Mouse (Mus musculus): ENCODE data around the gene Vrk3. TPM values are rescaled to one million over a fixed set of nuclear protein-coding genes. Genes with fewer than 3 reads are reported as not detected.

The Vrk3 gene
- polyA plus RNA-seq, 1 experiment from 2014 or later: 36.8 TPM

GRCm38 (mm10) chr7:44816470-44817021 is 68.3 kb downstream of the Vrk3 start, which contains the start of gene Atf5:
Gene Atf5, minus strand, starts transcription at chr7:44816658.
- peak within 1 kb of the TSS; percentile 97 for H3K9ac ChIP-seq (ENCODE audit: low read length)
- WGBS: under 1% methylated on average over 55 of the region's 57 CpGs
- H3K4me1 ChIP-seq (ENCODE audit: control insufficient read depth, insufficient read depth, low read length): peaks cover 23% of the 10 kb centered on the region
- ATAC-seq (ENCODE audit: insufficient number of reproducible peaks, low FRiP score, low TSS enrichment, low read depth) (peak; percentile 22; the same call in 1 of the 2 replicates), DNase-seq (ENCODE audit: low spot score) (no peak)
- H3K4me3 ChIP-seq (ENCODE audit: low read depth, low read length): peak within 1 kb of the TSS; percentile 81
- peak within 1 kb of the TSS; percentile 90 for H3K4me2 ChIP-seq (ENCODE audit: low read depth, severe bottlenecking)
- peaks cover 5% of the 10 kb centered on the region; the same call in 1 of the 2 replicates for H3K36me3 ChIP-seq (ENCODE audit: control insufficient read depth, insufficient read depth, low read length)
- H3K9me3 ChIP-seq (ENCODE audit: control insufficient read depth, low read length): no peaks in the 10 kb centered on the region
- H3K27me3 ChIP-seq (ENCODE audit: control insufficient read depth, insufficient read depth, low read length): no peaks in the 10 kb centered on the region
- peak within 1 kb of the TSS; percentile 95 for H3K27ac ChIP-seq (replicated peaks; ENCODE audit: low read depth, low read length)

- Histone ChIP-seq H3K4me1 (ENCODE audit: control insufficient read depth, insufficient read depth, low read length) (peaks cover 23% of the 10 kb centered on the region), H3K9me3 (ENCODE audit: control insufficient read depth, low read length) (no peaks in the 10 kb centered on the region), H3K4me3 (ENCODE audit: low read depth, low read length) (peak overlapping the region; percentile 81), H3K27ac (replicated peaks; ENCODE audit: low read depth, low read length) (no peak overlapping the region; the same call in 1 of the 2 replicates), H3K27me3 (ENCODE audit: control insufficient read depth, insufficient read depth, low read length) (no peaks in the 10 kb centered on the region), H3K36me3 (ENCODE audit: control insufficient read depth, insufficient read depth, low read length) (peaks cover 5% of the 10 kb centered on the region; the same call in 1 of the 2 replicates), H3K4me2 (ENCODE audit: low read depth, severe bottlenecking) (peak overlapping the region; percentile 90), H3K9ac (ENCODE audit: low read length) (peak overlapping the region; percentile 97)
- ATAC-seq (ENCODE audit: insufficient number of reproducible peaks, low FRiP score, low TSS enrichment, low read depth): no peak
- 35% methylated on average over 3 of the region's 3 CpGs for WGBS
- no peak for DNase-seq (ENCODE audit: low spot score)
These were observed 69.2 kb downstream of the Vrk3 start for GRCm38 (mm10) chr7:44817441-44817840.

DNA sequence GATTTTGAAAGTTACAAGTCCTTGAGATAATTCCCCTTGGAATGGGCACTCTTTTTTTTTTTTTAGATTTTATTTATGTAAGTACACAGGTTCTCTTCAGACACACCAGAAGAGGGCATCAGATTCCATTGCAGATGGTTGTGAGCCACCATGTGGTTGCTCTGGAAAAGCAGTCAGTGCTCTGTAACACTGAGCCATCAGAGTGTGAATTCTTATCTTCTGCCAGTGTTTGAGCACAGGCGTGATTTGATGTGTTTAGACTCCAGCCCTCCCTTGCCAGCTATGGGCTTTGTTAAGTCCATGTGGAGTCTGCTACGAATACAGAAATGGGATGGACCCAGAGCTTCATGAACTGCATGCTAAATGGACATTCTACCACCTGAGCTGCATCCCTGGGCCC is 70.0 kb downstream of the Vrk3 start:
- no peaks in the 10 kb centered on the region for H3K9me3 ChIP-seq (ENCODE audit: control insufficient read depth, low read length)
- peaks cover 5% of the 10 kb centered on the region; the same call in 1 of the 2 replicates for H3K36me3 ChIP-seq (ENCODE audit: control insufficient read depth, insufficient read depth, low read length)
- H3K4me2 ChIP-seq (ENCODE audit: low read depth, severe bottlenecking): peak overlapping the region; percentile 90
- no peaks in the 10 kb centered on the region for H3K27me3 ChIP-seq (ENCODE audit: control insufficient read depth, insufficient read depth, low read length)
- no peak overlapping the region for H3K9ac ChIP-seq (ENCODE audit: low read length)
- no peak for ATAC-seq (ENCODE audit: insufficient number of reproducible peaks, low FRiP score, low TSS enrichment, low read depth)
- peak; percentile 22 for DNase-seq (ENCODE audit: low spot score)
- H3K4me3 ChIP-seq (ENCODE audit: low read depth, low read length): peak overlapping the region; percentile 16
- no peak overlapping the region for H3K27ac ChIP-seq (replicated peaks; ENCODE audit: low read depth, low read length)
- peaks cover 23% of the 10 kb centered on the region for H3K4me1 ChIP-seq (ENCODE audit: control insufficient read depth, insufficient read depth, low read length)
- 61% methylated on average over 2 of the region's 2 CpGs for WGBS

GRCm38 (mm10) chr7:44818751-44819235 is 70.6 kb downstream of the Vrk3 start:
- H3K27me3 ChIP-seq (ENCODE audit: control insufficient read depth, insufficient read depth, low read length): no peaks in the 10 kb centered on the region
- peak overlapping the region; percentile 48; the same call in 1 of the 2 replicates for H3K9ac ChIP-seq (ENCODE audit: low read length)
- H3K4me1 ChIP-seq (ENCODE audit: control insufficient read depth, insufficient read depth, low read length): peaks cover 23% of the 10 kb centered on the region
- peak overlapping the region; percentile 17; the same call in 1 of the 2 replicates for H3K27ac ChIP-seq (replicated peaks; ENCODE audit: low read depth, low read length)
- WGBS: 59% methylated on average over 6 of the region's 6 CpGs
- peaks cover 5% of the 10 kb centered on the region; the same call in 1 of the 2 replicates for H3K36me3 ChIP-seq (ENCODE audit: control insufficient read depth, insufficient read depth, low read length)
- H3K9me3 ChIP-seq (ENCODE audit: control insufficient read depth, low read length): no peaks in the 10 kb centered on the region
- DNase-seq (ENCODE audit: low spot score) (peak; percentile 22), ATAC-seq (ENCODE audit: insufficient number of reproducible peaks, low FRiP score, low TSS enrichment, low read depth) (no peak)
- peak overlapping the region; percentile 15 for H3K4me3 ChIP-seq (ENCODE audit: low read depth, low read length)
- peak overlapping the region; percentile 90 for H3K4me2 ChIP-seq (ENCODE audit: low read depth, severe bottlenecking)

DNA sequence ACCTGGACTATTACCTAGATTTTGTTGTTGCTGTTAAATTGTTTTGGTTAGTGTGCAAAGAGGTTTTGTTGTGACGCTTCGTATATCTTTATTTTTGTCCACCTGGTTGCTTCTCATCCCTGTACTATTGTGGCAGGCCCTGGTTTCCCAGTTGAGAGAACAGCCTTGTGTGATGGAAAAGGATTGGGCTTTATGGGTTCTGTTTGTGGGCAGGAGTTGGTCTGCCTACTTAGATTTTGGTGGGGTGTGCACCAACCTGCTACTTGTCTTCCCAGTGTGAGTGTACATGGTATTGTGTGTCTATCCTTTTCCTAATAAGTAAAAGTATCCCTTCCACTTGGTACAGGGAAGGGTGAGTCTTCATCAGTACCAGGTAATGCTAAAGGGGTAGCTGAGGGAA is 71.2 kb downstream of the Vrk3 start:
- ATAC-seq (ENCODE audit: insufficient number of reproducible peaks, low FRiP score, low TSS enrichment, low read depth) (no peak), DNase-seq (ENCODE audit: low spot score) (no peak)
- Histone ChIP-seq H3K9me3 (ENCODE audit: control insufficient read depth, low read length) (no peaks in the 10 kb centered on the region), H3K4me2 (ENCODE audit: low read depth, severe bottlenecking) (peak overlapping the region; percentile 90), H3K9ac (ENCODE audit: low read length) (no peak overlapping the region), H3K27ac (replicated peaks; ENCODE audit: low read depth, low read length) (no peak overlapping the region), H3K27me3 (ENCODE audit: control insufficient read depth, insufficient read depth, low read length) (no peaks in the 10 kb centered on the region), H3K4me1 (ENCODE audit: control insufficient read depth, insufficient read depth, low read length) (peaks cover 23% of the 10 kb centered on the region), H3K36me3 (ENCODE audit: control insufficient read depth, insufficient read depth, low read length) (peaks cover 2% of the 10 kb centered on the region; the same call in 1 of the 2 replicates), H3K4me3 (ENCODE audit: low read depth, low read length) (no peak overlapping the region)
- WGBS: 91% methylated on average over 2 of the region's 2 CpGs

GRCm38 (mm10) chr7:44819863-44820262 is 71.7 kb downstream of the Vrk3 start:
- no peak overlapping the region for H3K27ac ChIP-seq (replicated peaks; ENCODE audit: low read depth, low read length)
- no peaks in the 10 kb centered on the region for H3K27me3 ChIP-seq (ENCODE audit: control insufficient read depth, insufficient read depth, low read length)
- H3K4me1 ChIP-seq (ENCODE audit: control insufficient read depth, insufficient read depth, low read length): peaks cover 23% of the 10 kb centered on the region
- DNase-seq (ENCODE audit: low spot score) (no peak), ATAC-seq (ENCODE audit: insufficient number of reproducible peaks, low FRiP score, low TSS enrichment, low read depth) (no peak)
- H3K4me2 ChIP-seq (ENCODE audit: low read depth, severe bottlenecking): no peak overlapping the region
- WGBS: 75% methylated on average over 5 of the region's 5 CpGs
- H3K9ac ChIP-seq (ENCODE audit: low read length): no peak overlapping the region
- no peaks in the 10 kb centered on the region for H3K9me3 ChIP-seq (ENCODE audit: control insufficient read depth, low read length)
- H3K4me3 ChIP-seq (ENCODE audit: low read depth, low read length): no peak overlapping the region
- H3K36me3 ChIP-seq (ENCODE audit: control insufficient read depth, insufficient read depth, low read length): peaks cover 2% of the 10 kb centered on the region; the same call in 1 of the 2 replicates

DNA sequence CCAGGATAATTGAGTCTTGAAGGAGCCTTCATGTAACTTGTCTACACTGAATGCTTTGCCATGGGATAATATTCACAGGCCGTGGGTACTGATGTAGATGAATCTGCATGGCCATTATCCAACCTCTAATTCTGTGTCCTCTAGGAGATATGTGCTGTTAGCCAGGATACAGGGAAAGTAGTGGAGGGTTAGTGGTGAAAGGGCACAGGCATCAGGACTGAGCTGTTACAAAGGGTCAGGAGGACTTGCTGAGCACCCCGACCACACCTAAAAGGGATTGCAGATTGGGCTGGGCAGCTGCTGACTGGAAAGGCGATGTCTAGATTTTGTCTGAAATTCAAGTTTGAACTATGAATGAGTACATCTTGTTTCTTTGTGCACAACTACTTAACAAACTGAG is 72.3 kb downstream of the Vrk3 start:
- ATAC-seq (ENCODE audit: insufficient number of reproducible peaks, low FRiP score, low TSS enrichment, low read depth): no peak
- Histone ChIP-seq H3K4me1 (ENCODE audit: control insufficient read depth, insufficient read depth, low read length) (peaks cover 23% of the 10 kb centered on the region), H3K27ac (replicated peaks; ENCODE audit: low read depth, low read length) (no peak overlapping the region), H3K9me3 (ENCODE audit: control insufficient read depth, low read length) (no peaks in the 10 kb centered on the region), H3K27me3 (ENCODE audit: control insufficient read depth, insufficient read depth, low read length) (no peaks in the 10 kb centered on the region), H3K36me3 (ENCODE audit: control insufficient read depth, insufficient read depth, low read length) (peaks cover 2% of the 10 kb centered on the region; the same call in 1 of the 2 replicates), H3K9ac (ENCODE audit: low read length) (no peak overlapping the region), H3K4me2 (ENCODE audit: low read depth, severe bottlenecking) (no peak overlapping the region), H3K4me3 (ENCODE audit: low read depth, low read length) (no peak overlapping the region)
- DNase-seq (ENCODE audit: low spot score): peak; percentile 14
- WGBS: 93% methylated on average over 3 of the region's 3 CpGs

GRCm38 (mm10) chr7:44821666-44822448 is 73.6 kb downstream of the Vrk3 start:
- H3K27me3 ChIP-seq (ENCODE audit: control insufficient read depth, insufficient read depth, low read length): no peaks in the 10 kb centered on the region
- no peaks in the 10 kb centered on the region for H3K9me3 ChIP-seq (ENCODE audit: control insufficient read depth, low read length)
- peaks cover 23% of the 10 kb centered on the region for H3K4me1 ChIP-seq (ENCODE audit: control insufficient read depth, insufficient read depth, low read length)
- DNase-seq (ENCODE audit: low spot score): no peak
- ATAC-seq (ENCODE audit: insufficient number of reproducible peaks, low FRiP score, low TSS enrichment, low read depth): no peak
- no peak overlapping the region for H3K4me2 ChIP-seq (ENCODE audit: low read depth, severe bottlenecking)
- H3K4me3 ChIP-seq (ENCODE audit: low read depth, low read length): no peak overlapping the region
- H3K9ac ChIP-seq (ENCODE audit: low read length): no peak overlapping the region
- H3K27ac ChIP-seq (replicated peaks; ENCODE audit: low read depth, low read length): no peak overlapping the region
- H3K36me3 ChIP-seq (ENCODE audit: control insufficient read depth, insufficient read depth, low read length): peaks cover 2% of the 10 kb centered on the region; the same call in 1 of the 2 replicates
- 83% methylated on average over 7 of the region's 7 CpGs for WGBS
